Mouse (Mus musculus): ENCODE data around the gene Entpd3. TPM values are rescaled to one million over a fixed set of nuclear protein-coding genes. Genes with fewer than 3 reads are reported as not detected.

Gene Entpd3
- polyA plus RNA-seq (2014; fragmentation: Illumina TruSeq; extraction: RNeasy Lipid Tissue Mini Kit (QIAGEN cat#74804); ENCODE audit: low read depth, low replicate concordance): not detected

DNA sequence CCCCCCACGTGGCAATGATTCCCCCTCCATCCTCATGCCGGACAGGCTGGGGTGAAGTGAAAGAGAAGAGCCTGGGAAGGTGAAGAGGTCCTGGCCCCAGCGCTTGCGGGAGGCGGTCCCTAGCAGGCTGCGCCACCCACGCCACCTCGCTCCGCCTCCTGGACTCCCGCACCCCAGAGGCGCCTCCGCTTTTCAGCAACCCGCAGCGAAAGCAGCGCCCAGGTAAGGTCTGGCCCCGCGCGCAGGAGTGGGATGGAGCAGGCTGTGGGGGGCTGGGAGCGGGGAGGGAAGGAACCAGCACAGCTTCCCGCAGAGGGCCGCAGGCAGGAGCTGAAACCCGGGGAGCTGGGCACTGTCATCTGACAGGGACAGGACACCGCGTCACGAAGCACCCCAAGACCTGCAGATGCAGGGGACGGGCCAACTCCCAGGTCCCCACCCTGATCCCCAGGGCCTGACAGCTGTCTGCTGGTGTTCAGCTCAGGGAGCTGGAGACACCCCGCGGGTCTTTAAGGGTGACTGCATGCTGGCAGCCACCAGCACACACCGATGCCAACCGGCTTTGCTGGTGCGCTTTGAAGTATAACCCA lies at the start of gene Entpd3:
Entpd3 (plus strand) TSS at position 157 of the 590 bp plus-strand sequence.

DNA sequence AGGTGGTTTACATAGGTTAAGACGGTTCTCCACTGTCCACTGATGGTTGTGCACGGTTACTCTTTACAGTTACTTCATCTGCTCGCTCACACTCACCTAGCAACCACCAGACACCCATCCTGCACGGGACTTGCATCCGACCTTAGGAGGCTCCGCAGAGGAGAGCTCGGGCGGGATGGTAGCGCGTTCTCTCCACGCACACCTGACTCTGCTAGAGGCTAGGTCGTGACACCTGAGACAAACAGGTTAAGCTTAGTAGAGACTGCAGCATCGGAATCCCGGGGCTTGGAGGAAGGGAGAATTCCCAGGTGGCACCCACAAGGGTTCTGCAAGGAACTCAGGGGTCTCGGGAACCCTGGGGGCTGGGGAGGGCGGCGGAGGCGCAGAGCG lies 47.6 kb upstream of the Entpd3 start, which contains the start of gene Eif1b:
Eif1b (plus strand) TSS at position 223 of the 390 bp plus-strand sequence.

DNA sequence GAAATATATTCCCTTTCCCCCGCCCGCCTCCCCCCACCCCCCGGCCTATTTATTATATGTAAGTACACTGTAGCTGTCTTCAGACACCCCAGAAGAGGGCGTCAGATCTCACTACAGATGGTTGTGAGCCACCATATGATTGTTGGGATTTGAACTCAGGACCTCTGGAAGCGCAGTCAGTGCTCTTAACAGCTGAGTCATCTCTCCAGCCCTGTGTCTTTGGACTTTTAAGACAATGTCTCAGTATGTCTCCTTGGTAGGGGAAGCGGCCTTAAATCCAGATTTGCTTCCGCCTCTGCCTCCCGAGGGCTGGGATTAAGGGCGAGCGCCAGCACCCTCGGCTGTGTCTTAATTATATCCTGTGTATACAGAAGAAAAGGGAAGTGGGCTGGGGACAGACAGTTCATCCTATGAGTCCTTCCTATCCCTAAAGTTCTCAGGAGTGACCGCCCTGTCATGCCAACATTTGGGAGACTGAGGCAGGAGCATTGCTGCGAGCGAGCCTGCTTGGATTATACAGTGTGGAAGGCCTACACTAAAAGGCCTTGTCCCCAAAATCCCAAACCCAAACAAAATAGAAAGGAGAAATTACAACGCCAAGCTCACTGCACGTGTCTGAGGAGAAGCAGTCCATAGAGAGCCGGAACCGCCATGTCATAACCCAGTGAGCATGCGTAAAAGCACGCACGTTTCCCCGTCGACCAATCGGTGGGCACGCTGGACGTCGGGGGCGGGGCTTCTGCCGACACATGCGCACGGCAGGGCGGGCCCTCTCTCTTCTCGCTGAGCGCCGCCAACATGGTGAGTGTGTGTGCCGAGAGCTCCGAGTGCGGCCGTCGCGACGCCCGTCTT lies 31.3 kb downstream of the Entpd3 start, which contains the start of gene Rpl14:
Rpl14 (plus strand) TSS at position 704 of the 852 bp plus-strand sequence.

Other genes starting within 250 kb of the Entpd3 start
- gene Myrip, start 238.3 kb upstream of the Entpd3 start, polyA plus RNA-seq (2014; fragmentation: Illumina TruSeq; extraction: RNeasy Lipid Tissue Mini Kit (QIAGEN cat#74804); ENCODE audit: low read depth, low replicate concordance): 2.5 TPM
- gene Eif1b, start 47.6 kb upstream of the Entpd3 start, polyA plus RNA-seq (2014; fragmentation: Illumina TruSeq; extraction: RNeasy Lipid Tissue Mini Kit (QIAGEN cat#74804); ENCODE audit: low read depth, low replicate concordance): 83.2 TPM
- 351 TPM for gene Rpl14, start 31.6 kb downstream of the Entpd3 start, polyA plus RNA-seq (2014; fragmentation: Illumina TruSeq; extraction: RNeasy Lipid Tissue Mini Kit (QIAGEN cat#74804); ENCODE audit: low read depth, low replicate concordance)

Measured in heart, adult 10 weeks (tissue).